Mouse (Mus musculus): ENCODE measurements at regions not wholly inside any gene's neighbourhood (a gene's known extent, or its start where the extent isn't known, plus 50 kb on each side); places are given as distances from the start of the nearest gene placed in this dataset.

DNA sequence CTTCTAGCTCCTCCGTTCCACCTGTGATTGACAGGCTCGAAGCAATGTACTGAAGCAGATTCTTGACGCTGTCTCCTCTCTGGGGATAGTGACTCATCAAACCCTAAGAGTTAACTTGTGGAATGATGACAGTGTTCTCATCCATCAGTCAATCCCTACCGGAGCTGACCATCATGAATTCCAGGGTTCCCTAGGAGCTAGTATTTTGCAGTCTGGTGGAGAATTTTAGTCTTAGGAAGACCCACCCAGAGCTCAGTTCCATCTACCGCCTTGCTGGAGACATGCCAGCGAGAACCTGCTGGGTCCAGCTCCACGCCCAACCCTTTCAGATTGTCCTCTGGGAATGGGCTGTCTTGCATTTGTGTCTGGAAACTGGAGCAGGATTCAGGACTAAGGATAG lies 85.4 kb upstream of the Zfp366 start:
- in situ Hi-C loops (cut with MboI, MseI) = no loop called here

DNA sequence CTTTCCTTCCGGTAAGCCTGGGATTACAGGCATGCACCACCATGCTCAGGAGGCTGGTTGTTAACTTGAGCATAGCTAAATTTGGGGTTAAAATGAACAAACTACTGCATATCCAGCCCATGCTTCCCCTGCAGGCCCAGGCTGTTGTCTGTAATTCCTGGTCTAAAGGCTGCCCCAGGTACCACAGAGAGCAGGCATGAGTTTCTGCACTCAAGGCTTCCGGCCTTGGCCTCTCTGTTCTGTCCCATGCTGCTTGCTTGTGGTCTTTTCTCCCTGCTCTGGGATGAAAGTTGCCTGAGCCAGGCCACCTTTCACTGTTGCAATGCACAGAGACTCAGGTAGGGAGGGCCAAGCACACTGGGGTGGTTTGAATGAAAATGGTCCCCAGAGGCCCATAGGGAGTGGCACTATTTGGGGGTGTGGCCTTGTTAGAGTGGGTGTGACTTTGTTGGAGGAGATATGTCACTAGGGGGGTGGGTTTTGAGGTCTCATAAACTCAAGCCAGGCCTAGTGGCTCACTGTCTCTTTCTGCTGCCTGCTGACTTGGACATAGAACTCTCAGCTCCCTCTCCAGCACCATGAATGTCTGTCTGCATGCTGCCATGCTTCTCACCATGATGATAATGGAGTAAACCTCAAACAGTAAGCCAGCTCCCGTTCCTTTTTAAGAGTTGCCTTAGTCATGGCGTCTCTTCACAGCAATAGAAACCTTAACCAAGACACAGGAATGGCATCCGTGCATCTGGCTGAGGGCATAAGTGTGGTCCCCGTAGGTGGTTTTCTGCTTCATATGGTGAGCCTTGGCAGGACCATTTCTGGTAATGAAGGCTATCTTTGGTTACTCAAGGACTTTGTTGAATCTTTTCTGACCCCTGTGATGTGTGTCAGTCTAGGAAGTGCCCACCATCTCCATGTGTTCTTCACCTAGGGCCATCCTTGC lies 86.7 kb upstream of the Zfp366 start:
- in situ Hi-C loops (cut with MboI, MseI) = no loop called here

- in situ Hi-C loops (cut with MboI, MseI) = no loop called here
These were observed 87.8 kb upstream of the Zfp366 start for GRCm38 (mm10) chr13:99096837-99097236.

GRCm38 (mm10) chr13:99095006-99095405 lies 89.6 kb upstream of the Zfp366 start:
- in situ Hi-C loops (cut with MboI, MseI) = no loop called here

DNA sequence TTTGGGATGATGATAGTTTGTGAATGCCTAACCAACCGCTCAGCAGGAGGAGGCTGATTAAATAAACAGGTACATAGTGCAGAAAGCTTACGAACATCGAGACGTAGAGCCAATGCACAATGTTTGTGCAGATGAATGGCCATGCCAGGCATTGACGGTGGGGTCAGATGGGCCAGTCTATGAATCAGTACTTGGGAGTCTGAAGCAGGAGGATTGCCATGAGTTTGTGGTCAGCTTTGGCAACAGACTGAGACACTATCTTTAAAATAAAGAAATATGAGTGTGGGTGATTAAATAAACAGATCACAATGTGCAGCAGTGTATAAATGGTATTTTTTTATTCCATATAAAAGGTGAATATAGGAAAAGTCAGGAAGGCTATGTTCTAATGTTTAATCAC lies 90.4 kb upstream of the Zfp366 start:
- in situ Hi-C loops (cut with MboI, MseI) = loop anchor here (5.0 kb wide), 1 partner anchor 227 kb away; no protein-coding TSS in a partner anchor

DNA sequence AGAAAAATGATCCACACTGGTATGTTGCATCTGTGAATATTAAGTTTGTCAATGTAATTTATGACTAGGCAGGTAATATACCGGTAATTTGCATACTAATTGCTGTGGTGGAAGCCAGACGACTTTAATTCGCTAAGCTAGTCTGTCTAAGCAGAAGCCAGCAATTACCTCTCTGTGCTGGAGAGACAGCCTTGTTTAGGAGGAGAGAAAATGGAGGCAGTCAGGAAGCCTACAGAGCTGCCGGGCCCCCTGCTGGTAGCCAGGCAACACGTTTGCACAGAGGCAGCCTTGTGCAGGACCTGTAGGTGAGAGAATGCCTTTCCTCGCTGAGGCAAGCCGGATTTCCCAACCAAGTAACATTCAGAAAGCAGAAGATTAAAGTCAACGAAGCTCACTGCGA lies 91.4 kb upstream of the Zfp366 start:
- in situ Hi-C loops (cut with MboI, MseI) = loop anchor here (5.0 kb wide), 1 partner anchor 226 kb away; no protein-coding TSS in a partner anchor

DNA sequence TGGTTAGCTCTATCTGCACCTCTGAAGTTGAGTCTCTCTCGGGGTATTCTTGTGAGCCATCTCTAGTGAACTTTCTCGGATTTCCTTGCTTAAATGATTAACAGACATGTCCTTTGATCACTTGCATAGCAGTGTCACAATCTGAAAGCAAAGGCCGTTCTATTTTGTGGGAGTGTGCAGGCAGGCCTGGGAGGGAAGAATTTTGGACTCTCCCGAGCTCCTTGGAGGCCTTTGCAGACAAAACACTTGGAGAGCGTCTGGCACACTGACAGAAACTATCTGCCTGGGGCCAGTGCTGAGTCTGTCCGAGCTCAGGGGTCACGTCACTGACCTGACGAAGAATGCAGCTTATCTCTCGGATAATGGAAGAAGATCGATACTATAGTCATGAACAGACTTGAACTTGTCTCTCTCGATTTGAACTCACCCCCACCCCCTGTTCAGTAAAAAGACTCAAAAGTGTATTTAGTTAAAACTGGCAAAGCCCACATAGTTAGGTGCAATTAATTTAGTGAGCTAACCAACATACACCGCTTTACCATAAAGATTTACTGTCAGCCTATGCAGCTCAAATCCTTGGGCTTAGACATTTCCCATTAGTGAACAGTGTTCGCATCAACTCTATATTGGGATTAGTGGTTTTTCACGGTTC lies 92.2 kb upstream of the Zfp366 start:
- in situ Hi-C loops (cut with MboI, MseI) = loop anchor here (5.0 kb wide), 1 partner anchor 225 kb away; no protein-coding TSS in a partner anchor

DNA sequence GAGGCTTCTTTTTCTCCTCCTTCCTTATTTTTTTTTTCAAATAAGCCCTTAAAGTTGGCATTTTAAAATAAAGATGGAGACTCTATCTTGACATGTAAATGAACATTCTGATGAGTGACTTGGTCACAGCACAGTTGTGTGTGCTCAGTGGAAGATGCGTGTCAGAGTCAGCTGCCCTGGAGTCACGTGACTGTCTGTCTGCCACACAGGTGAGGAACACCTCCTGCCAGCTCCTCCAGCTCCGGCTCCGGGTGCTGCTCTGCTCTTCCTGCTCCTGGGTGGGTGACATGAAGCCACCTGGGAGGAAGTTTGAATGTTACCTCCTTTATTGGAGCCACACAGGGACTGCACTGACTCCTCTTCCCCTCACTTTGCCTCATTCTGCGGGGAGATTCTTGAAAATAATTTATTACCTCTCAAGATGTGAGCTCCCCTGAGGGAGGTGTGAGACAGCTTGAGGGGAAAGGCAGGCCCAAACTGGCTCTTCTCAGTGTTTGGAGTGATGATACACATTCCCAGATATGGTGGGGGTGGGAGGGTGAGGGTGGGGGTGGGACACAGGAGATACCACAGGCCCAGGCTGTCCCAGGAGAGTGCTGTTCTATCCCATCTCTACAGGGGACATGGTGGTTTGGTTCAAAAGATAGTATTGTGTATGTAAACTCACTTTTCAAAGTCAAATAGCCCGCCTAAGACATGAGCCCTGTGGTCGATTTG lies 92.9 kb upstream of the Zfp366 start:
- in situ Hi-C loops (cut with MboI, MseI) = loop anchor here (5.0 kb wide), 1 partner anchor 224 kb away; no protein-coding TSS in a partner anchor

DNA sequence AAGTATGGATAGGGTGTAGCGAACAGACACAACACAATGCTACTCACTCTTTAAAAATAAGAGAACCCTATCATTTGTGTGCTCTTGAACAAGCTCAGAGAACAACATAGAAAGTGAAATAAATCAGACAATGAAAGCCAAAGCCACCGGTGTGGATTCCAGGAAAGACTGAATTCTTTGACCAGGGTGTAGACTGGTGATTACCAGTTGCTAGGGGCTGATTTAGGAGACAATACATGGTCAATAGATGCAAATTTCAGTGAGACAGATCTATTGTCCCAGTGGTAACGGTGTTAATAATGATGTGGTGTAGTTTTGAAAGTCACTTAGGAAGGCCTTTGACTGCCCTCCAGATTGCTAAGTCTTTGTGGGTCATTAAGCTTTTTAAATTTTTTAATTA lies 94.3 kb upstream of the Zfp366 start:
- in situ Hi-C loops (cut with MboI, MseI) = loop anchor here (5.0 kb wide), 1 partner anchor 223 kb away; no protein-coding TSS in a partner anchor

- in situ Hi-C loops (cut with MboI, MseI) = no loop called here
These were observed 96.3 kb upstream of the Zfp366 start for GRCm38 (mm10) chr13:99088285-99088684.

DNA sequence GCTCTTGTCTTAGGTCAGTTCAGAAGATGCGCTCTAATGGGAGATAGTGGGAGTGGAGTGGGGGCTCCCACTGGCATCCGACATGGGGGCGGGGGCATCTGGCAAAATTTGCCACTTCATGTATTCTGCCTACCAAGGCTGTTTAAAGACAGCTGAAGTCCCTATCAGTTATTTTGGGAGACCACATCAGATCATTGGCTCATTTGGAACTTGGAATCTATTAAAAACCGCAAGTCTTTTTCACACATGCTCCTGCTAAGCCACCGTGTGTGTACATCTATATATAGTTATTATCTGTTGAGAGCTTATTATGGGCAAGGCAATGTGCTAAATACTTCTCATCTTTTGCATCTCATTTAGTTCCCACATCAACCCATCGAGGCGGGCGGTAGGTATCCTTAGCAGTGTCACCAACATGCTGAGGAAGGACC lies 95.0 kb upstream of the 1700024P04Rik start:
- in situ Hi-C loops (cut with MboI, MseI) = no loop called here

DNA sequence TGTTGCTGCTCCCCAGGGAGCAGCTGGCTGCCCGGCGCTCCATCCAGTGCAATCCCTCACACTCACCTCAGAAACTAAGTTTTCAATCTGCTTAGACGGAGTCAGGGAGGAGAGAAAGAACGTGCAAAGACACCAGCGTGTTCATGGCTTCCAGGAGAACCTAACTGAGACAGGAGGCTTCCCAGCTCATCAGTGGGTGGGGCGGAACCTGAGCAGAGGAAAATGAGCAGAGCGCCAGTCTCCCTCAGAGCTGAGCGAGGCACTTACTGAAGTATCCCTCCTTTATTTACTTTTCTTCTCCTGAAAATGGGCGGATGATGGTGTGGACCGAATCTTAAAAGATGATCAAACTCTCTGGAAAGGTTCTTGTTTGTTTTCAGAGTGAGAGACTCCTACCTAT lies 94.3 kb upstream of the 1700024P04Rik start:
- in situ Hi-C loops (cut with MboI, MseI) = no loop called here

DNA sequence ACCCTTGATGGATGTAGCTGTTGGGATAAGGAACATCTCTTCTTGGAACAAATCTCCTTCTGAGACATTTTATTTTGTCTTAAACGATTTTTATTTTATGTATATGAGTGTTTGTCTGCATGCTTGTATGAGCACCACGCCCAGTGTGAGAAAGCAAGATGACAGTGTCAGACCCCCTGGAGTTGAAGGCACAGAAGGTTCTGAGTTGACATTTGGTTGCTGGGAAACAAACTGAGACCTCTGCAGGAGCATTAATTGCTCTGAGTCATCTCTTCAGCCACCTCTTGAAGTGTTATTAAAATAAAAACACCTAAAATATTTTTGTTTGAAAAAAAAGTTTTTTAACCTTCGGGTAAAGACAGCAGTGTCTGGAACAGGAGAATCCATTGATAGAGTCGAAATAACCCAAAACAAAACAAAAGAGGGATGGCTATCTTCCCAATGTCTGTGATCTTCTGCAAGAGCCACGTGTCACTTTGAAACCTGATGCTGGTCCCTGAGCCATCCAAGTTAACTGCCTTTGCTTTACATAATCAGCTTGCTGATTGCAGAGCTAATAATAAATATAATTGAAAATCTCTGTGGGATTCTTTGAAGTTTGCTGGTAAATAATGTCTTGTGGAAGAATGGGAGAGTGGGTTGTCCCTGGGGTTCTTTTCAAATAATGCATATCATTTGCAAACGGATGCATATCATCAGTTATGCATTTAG lies 92.8 kb upstream of the 1700024P04Rik start:
- in situ Hi-C loops (cut with MboI, MseI) = no loop called here

DNA sequence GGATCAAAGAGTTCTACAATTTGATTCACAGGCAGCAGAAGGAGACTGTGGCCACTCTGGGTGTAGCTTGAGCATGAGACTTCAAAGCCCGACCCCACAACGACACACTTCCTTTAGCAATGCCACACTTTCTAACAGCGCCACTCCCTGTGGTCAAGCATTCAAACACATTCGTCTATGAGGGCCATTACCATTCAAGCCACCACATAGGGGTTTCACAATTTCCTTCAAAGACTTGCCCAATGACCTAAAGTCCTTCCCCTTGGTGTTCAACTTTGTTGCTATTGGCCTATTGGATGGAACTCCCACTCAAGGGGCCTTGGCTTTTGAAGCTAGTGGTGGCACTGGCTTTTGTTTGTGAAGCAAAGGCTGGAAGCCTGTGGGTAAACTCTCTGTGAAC lies 91.1 kb upstream of the 1700024P04Rik start:
- in situ Hi-C loops (cut with MboI, MseI) = no loop called here

DNA sequence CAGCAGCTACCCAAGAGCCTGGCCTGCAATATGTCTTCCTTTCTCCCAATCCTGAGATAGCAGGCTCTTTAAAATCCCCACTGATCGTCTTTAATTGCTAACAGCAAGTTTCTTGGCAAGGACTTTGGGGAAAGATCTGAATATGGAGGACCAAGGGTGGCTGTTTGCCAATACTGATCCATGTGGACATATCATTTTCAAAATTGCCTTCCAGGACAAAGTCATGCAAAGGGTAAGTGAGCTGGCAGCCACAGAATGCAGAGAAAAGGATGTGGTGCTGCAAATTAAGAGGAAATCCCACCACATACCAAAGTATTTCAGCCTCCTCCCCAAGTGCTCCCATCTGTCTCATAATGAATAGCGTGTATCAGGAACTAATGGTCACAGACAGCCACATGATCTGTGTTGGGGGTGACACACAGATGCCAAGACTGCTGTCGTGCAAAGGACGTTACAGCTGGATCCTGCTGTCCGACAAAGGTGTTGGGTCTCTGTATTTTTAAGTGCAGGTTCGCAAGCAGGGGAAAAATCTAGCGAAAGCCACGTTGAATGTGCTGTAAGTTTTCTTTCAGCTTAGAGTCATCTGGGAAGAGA lies 87.6 kb upstream of the 1700024P04Rik start:
- in situ Hi-C loops (cut with MboI, MseI) = no loop called here

- in situ Hi-C loops (cut with MboI, MseI) = no loop called here
These were observed 87.0 kb upstream of the 1700024P04Rik start for GRCm38 (mm10) chr13:99071413-99071812.

- in situ Hi-C loops (cut with MboI, MseI) = no loop called here
These were observed 85.4 kb upstream of the 1700024P04Rik start for GRCm38 (mm10) chr13:99069767-99070166.

DNA sequence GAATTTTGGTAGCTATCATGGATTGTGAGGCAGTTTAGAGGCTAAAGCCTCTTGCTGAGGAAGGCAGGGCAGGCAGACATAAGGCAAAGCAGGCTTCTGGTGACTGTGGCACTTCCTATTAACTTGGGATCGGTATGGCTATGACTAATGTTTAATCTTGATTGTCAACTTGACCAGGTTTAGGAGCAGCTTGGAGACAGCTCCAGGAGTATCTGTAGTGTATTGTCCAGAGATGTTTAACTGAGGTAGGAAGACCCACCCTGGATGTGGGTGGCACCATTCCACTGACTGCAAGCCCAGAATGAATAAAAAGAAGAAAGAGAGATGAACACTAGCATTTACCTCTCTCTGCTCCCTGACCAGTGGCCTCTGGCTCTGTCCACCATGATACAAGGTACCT lies 83.1 kb upstream of the 1700024P04Rik start:
- in situ Hi-C loops (cut with MboI, MseI) = no loop called here

- in situ Hi-C loops (cut with MboI, MseI) = no loop called here
These were observed 79.1 kb upstream of the 1700024P04Rik start for GRCm38 (mm10) chr13:99063431-99063830.

- in situ Hi-C loops (cut with MboI, MseI) = no loop called here
These were observed 78.6 kb upstream of the 1700024P04Rik start for GRCm38 (mm10) chr13:99062936-99063335.

All from regulatory T cell (primary cell).